Mouse (Mus musculus) intestine, embryonic 16.5 days (tissue): ENCODE results near the gene Lhfp. TPM values are rescaled to one million over a fixed set of nuclear protein-coding genes. Genes with fewer than 3 reads are reported as not detected.

Experiments
- ATAC-seq: fragments of 200-750 bp; cut with Nextera tagmentation; 2 replicates; pipeline ENCODE4 v1.8.0; 2017; ENCODE audit warnings: moderate TSS enrichment, moderate library complexity
- H3K27ac ChIP-seq: fragments of 300-500 bp; sonication (generic); 2 replicates; pipeline ENCODE4 v1.5.1; 2014; ENCODE audit warnings: mild to moderate bottlenecking, low read length
- H3K27me3 ChIP-seq: fragments of 300-500 bp; sonication (generic); replicated peaks from 2 replicates; pipeline ENCODE4 v1.6.1; 2014; ENCODE audit warnings: low read length, control low read depth, mixed read lengths; ENCODE audit not compliant: control insufficient read depth, insufficient read depth
- H3K36me3 ChIP-seq: fragments of 300-500 bp; sonication (generic); 2 replicates; pipeline ENCODE4 v1.6.1; 2014; ENCODE audit warnings: low read length, control low read depth; ENCODE audit not compliant: control insufficient read depth, insufficient read depth
- H3K4me1 ChIP-seq: fragments of 300-500 bp; sonication (generic); 2 replicates; pipeline ENCODE4 v1.6.1; 2014; ENCODE audit warnings: low read length, control low read depth, mixed read lengths; ENCODE audit not compliant: control insufficient read depth, insufficient read depth
- H3K4me2 ChIP-seq: fragments of 300-500 bp; sonication (generic); 2 replicates; pipeline ENCODE4 v1.6.1; 2014; ENCODE audit warnings: low read depth, low read length, control low read depth
- H3K4me3 ChIP-seq: fragments of 300-500 bp; sonication (generic); 2 replicates; pipeline ENCODE4 v1.5.1; 2014; ENCODE audit warnings: mild to moderate bottlenecking, low read length
- H3K9ac ChIP-seq: fragments of 300-500 bp; sonication (generic); 2 replicates; pipeline ENCODE4 v1.6.1; 2014; ENCODE audit warnings: low read depth, low read length
- H3K9me3 ChIP-seq: fragments of 300-500 bp; sonication (generic); 2 replicates; pipeline ENCODE4 v1.6.1; 2016; ENCODE audit warnings: low read length, control low read depth; ENCODE audit not compliant: control insufficient read depth
- WGBS: fragments of 180-500 bp; shearing (Covaris S2); extraction: QIAGEN DNeasy Blood & Tissue Kit; methylation state at CpG from one replicate; pipeline ENCODE4 v1.1.7; 2014; 5-methylcytosine and 5-hydroxymethylcytosine counted together
- polyA plus RNA-seq: library from polyadenylated mRNA; unstranded; fragments of >200 nt; fragmentation: Nextera tagmentation; extraction: Ambion mirVana; gene quantifications from 2 replicates; pipeline ENCODE4 v1.2.1, GENCODE M21; 2015

Gene Lhfp
- polyA plus RNA-seq, 1 experiment from 2014 or later: 39.6 TPM

GRCm38 (mm10) chr3:53052385-53052784 lies 11.1 kb downstream of the Lhfp start:
- H3K27ac ChIP-seq: no peak overlapping the region
- no peak for ATAC-seq
- no peak overlapping the region for H3K4me2 ChIP-seq
- H3K27me3 ChIP-seq: no peaks in the 10 kb centered on the region
- no peaks in the 10 kb centered on the region for H3K36me3 ChIP-seq
- H3K4me1 ChIP-seq: no peaks in the 10 kb centered on the region; the same call in 1 of the 2 replicates
- WGBS: 60% methylated on average over 8 of the region's 8 CpGs
- H3K9me3 ChIP-seq: no peaks in the 10 kb centered on the region
- H3K9ac ChIP-seq: no peak overlapping the region
- no peak overlapping the region for H3K4me3 ChIP-seq

DNA sequence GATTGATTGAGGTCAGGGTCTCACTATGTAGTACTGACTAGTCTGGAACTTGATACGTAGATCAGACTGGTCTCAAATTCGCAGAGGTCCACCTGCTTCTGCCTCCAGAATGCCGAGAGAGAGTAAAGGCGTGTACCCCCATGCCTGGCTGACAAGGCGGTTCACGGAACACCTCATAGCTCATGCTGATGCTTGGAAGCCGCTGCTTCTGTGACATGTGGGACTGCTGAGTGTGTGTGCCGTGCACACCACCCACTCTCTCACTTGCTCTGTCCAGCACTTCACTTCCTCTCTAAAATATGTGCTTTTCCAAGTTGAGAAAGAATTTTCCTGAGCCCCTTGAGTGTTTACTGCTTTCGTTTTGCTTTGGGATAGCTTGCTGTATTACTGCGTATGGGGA lies 15.1 kb downstream of the Lhfp start:
- no peak overlapping the region for H3K4me3 ChIP-seq
- ATAC-seq: no peak
- H3K36me3 ChIP-seq: no peaks in the 10 kb centered on the region
- peaks cover 4% of the 10 kb centered on the region for H3K4me1 ChIP-seq
- H3K4me2 ChIP-seq: no peak overlapping the region
- H3K9ac ChIP-seq: no peak overlapping the region
- H3K9me3 ChIP-seq: no peaks in the 10 kb centered on the region
- H3K27ac ChIP-seq: no peak overlapping the region
- 77% methylated on average over 10 of the region's 10 CpGs for WGBS
- no peaks in the 10 kb centered on the region for H3K27me3 ChIP-seq

GRCm38 (mm10) chr3:53059959-53060358 lies 18.6 kb downstream of the Lhfp start:
- H3K4me1 ChIP-seq: peaks cover 10% of the 10 kb centered on the region
- H3K27ac ChIP-seq: peak overlapping the region; percentile 75
- H3K9ac ChIP-seq: no peak overlapping the region
- H3K36me3 ChIP-seq: no peaks in the 10 kb centered on the region
- no peaks in the 10 kb centered on the region for H3K9me3 ChIP-seq
- no peak overlapping the region for H3K4me3 ChIP-seq
- H3K4me2 ChIP-seq: no peak overlapping the region
- WGBS: 53% methylated on average over 2 of the region's 2 CpGs
- ATAC-seq: peak; percentile 84
- H3K27me3 ChIP-seq: no peaks in the 10 kb centered on the region

DNA sequence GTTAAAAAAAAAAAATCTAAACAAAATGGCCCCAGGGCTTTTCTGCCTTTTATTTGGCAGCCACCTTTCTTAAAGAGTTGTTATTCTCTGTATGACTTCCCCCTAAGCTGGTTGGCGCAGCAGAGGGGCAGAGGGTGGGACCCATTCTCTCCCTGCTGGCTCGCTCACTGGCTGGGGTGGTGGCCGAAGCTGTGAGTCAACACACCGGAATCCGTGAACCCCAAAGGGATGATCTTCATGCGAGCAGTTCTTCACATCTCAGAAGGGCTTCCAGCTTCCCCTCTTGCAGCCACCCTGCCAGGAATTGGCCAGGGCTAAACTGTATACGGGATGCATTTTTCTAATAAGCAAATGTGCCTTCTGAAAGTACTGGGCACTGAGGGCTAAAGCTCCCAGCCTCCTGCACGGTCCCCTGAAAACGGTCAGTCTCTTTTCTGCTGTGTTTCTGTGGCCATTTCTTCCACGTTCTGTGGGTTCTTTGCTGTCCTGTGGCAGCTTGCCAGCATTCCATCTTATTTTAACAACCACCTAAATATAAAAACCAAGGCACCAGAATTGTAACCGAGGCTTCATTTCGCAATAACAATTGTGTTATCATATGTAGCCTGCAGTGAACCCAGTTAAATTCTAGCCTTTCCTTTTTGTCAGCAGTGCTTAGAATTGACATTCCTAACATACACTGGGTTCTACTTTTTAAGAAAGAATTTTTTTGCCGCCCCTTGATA lies 22.3 kb downstream of the Lhfp start:
- Histone ChIP-seq H3K4me2 (no peak overlapping the region), H3K9me3 (no peaks in the 10 kb centered on the region), H3K36me3 (no peaks in the 10 kb centered on the region), H3K4me3 (no peak overlapping the region), H3K27ac (no peak overlapping the region; the same call in 1 of the 2 replicates), H3K27me3 (no peaks in the 10 kb centered on the region), H3K9ac (no peak overlapping the region), H3K4me1 (peaks cover 5% of the 10 kb centered on the region; the same call in 1 of the 2 replicates)
- WGBS: 42% methylated on average over 13 of the region's 13 CpGs
- ATAC-seq: no peak

GRCm38 (mm10) chr3:53065267-53066094 lies 24.2 kb downstream of the Lhfp start:
- H3K36me3 ChIP-seq: no peaks in the 10 kb centered on the region
- no peak overlapping the region for H3K9ac ChIP-seq
- no peaks in the 10 kb centered on the region for H3K9me3 ChIP-seq
- no peak overlapping the region for H3K4me2 ChIP-seq
- H3K4me1 ChIP-seq: peaks cover 5% of the 10 kb centered on the region; the same call in 1 of the 2 replicates
- no peak for ATAC-seq
- H3K27ac ChIP-seq: no peak overlapping the region
- WGBS: 77% methylated on average over 13 of the region's 13 CpGs
- H3K27me3 ChIP-seq: no peaks in the 10 kb centered on the region
- H3K4me3 ChIP-seq: no peak overlapping the region

GRCm38 (mm10) chr3:53066095-53066372 lies 24.7 kb downstream of the Lhfp start:
- 79% methylated on average over 4 of the region's 4 CpGs for WGBS
- Histone ChIP-seq H3K9me3 (no peaks in the 10 kb centered on the region), H3K4me1 (0 out of 2 replicates have a peak, but pooled peaks cover 5% of the 10 kb centered on the region), H3K4me2 (no peak overlapping the region), H3K27ac (no peak overlapping the region), H3K36me3 (no peaks in the 10 kb centered on the region), H3K4me3 (no peak overlapping the region), H3K27me3 (no peaks in the 10 kb centered on the region), H3K9ac (no peak overlapping the region)
- no peak for ATAC-seq

DNA sequence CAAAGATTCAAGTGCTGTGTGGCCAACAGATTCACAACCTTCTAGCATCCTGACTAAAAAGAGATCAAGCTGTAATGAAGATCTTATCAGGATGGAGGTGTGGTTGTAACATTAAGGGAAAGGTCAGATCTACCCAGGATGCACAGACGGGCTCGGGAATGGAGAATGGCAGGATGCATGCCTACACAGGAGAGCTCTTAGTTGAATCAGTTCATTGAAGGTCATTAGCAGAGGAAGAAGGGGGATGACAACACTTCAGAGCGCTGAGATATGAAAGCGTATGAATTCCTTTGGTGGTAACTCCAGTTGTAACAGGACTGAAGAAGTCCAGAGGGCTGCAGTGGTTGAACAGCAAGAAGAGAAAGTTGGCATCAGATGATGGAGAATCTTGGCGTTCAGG lies 27.1 kb downstream of the Lhfp start:
- H3K4me1 ChIP-seq: 0 out of 2 replicates have a peak, but pooled peaks cover 4% of the 10 kb centered on the region
- H3K4me3 ChIP-seq: no peak overlapping the region
- no peaks in the 10 kb centered on the region for H3K9me3 ChIP-seq
- ATAC-seq: no peak
- no peaks in the 10 kb centered on the region for H3K27me3 ChIP-seq
- H3K4me2 ChIP-seq: no peak overlapping the region
- no peak overlapping the region for H3K9ac ChIP-seq
- H3K36me3 ChIP-seq: no peaks in the 10 kb centered on the region
- 92% methylated on average over 5 of the region's 5 CpGs for whole genome bisulfite sequencing
- H3K27ac ChIP-seq: no peak overlapping the region

- no peak for ATAC-seq
- Histone ChIP-seq H3K4me3 (no peak overlapping the region), H3K4me1 (no peaks in the 10 kb centered on the region), H3K27ac (no peak overlapping the region), H3K4me2 (no peak overlapping the region), H3K9ac (no peak overlapping the region), H3K9me3 (no peaks in the 10 kb centered on the region), H3K36me3 (no peaks in the 10 kb centered on the region), H3K27me3 (no peaks in the 10 kb centered on the region)
- 90% methylated on average over 4 of the region's 4 CpGs for WGBS
These were observed 32.9 kb downstream of the Lhfp start for GRCm38 (mm10) chr3:53074264-53074663.

GRCm38 (mm10) chr3:53074761-53075160 lies 33.4 kb downstream of the Lhfp start:
- Histone ChIP-seq H3K27ac (no peak overlapping the region), H3K36me3 (no peaks in the 10 kb centered on the region), H3K9me3 (no peaks in the 10 kb centered on the region), H3K4me3 (no peak overlapping the region), H3K9ac (no peak overlapping the region), H3K27me3 (no peaks in the 10 kb centered on the region), H3K4me1 (no peaks in the 10 kb centered on the region), H3K4me2 (no peak overlapping the region)
- ATAC-seq: no peak
- WGBS: 85% methylated on average over 3 of the region's 3 CpGs
